Mouse (Mus musculus): ENCODE data around the gene Tnfrsf18. TPM values are rescaled to one million over a fixed set of nuclear protein-coding genes. Genes with fewer than 3 reads are reported as not detected.

Gene Tnfrsf18
- total and polyA plus RNA-seq, 3 experiments = 9.3 to 16.2 TPM; not detected in 1

DNA sequence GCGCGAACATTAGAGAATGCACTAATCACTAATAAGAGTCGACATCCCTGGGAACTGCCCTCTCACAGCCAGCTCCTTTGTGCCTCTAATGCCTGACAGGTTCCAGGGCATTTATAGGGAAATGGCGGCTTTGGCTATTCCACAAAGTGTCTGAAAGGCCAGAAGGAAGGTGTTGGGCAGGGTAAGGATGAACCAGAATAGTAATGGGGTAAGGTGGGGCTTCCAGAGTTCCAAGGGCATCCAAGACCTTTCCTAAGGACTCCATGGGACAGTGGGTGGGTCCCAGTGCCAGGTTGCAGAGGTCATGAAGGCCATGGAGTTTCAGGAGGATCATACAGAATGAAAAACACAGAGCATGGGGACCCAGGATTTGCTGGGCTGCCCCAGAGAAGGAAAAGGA is 8.3 kb downstream of the Tnfrsf18 start:
- Histone ChIP-seq H3K4me3 (ENCODE audit: control insufficient read depth in 1 of 2, insufficient read depth in 1 of 2, low read depth in 2 of 2, low read length in 2 of 2) (no peak overlapping the region), H3K9ac (ENCODE audit: control insufficient read depth, low read depth, low read length, poor library complexity, severe bottlenecking) (no peak overlapping the region), H3K9me3 (replicated peaks; ENCODE audit: insufficient read depth, low read length) (no peaks in the 10 kb centered on the region), H3K4me1 (ENCODE audit: control insufficient read depth in 1 of 2, insufficient read depth in 2 of 2, low read length in 2 of 2) (peaks cover 11 to 21% of the 10 kb centered on the region in 2 experiments), H3K27ac (ENCODE audit: control insufficient read depth, low read depth, low read length) (no peak overlapping the region), H3K27me3 (ENCODE audit: control insufficient read depth in 1 of 2, insufficient read depth in 2 of 2, low read length in 2 of 2) (no peaks in the 10 kb centered on the region), H3K79me2 (ENCODE audit: control insufficient read depth, insufficient read depth, low read length, poor library complexity) (no peaks in the 10 kb centered on the region), H3K36me3 (ENCODE audit: control insufficient read depth in 1 of 2, insufficient read depth in 2 of 2, low read length in 2 of 2) (peaks cover 0 to 12% of the 10 kb centered on the region in 2 experiments; a peak in 2 of 4 replicates)
- DNase-seq (ENCODE audit: low read depth, low spot score) = no peak
- TF ChIP-seq UBTF (IDR thresholded peaks at IDR 0.05; ENCODE audit: borderline replicate concordance, insufficient read depth, low read depth, low read length) (no peak), TAL1 (IDR thresholded peaks at IDR 0.05; ENCODE audit: low read length) (no peak), JUND (IDR thresholded peaks at IDR 0.05; ENCODE audit: low read depth, low read length) (no peak), MYC (IDR thresholded peaks at IDR 0.05; ENCODE audit: low read depth, low read length) (no peak), POLR2AphosphoS2 (IDR thresholded peaks at IDR 0.05; ENCODE audit: low read length) (no peak), ETS1 (IDR thresholded peaks at IDR 0.05; ENCODE audit: low read depth, low read length) (no peak), NRF1 (IDR thresholded peaks at IDR 0.05; ENCODE audit: insufficient read depth, low read depth, low read length, poor library complexity, severe bottlenecking) (no peak), MAFK (IDR thresholded peaks at IDR 0.05; ENCODE audit: borderline replicate concordance, low read depth, low read length) (no peak), RAD21 (IDR thresholded peaks at IDR 0.05; ENCODE audit: low read depth, low read length) (no peak), CTCF (IDR thresholded peaks at IDR 0.05 in 2 of 3, conservative IDR thresholded peaks at IDR 0.05 in 1 of 3; ENCODE audit: control insufficient read depth in 1 of 3, insufficient read depth in 1 of 3, low read depth in 2 of 3, low read length in 3 of 3, poor library complexity in 1 of 3, severe bottlenecking in 1 of 3) (no peak), MEF2A (IDR thresholded peaks at IDR 0.05; ENCODE audit: extremely low read depth, insufficient replicate concordance, low read depth, low read length, poor library complexity, severe bottlenecking) (no peak), NELFE (IDR thresholded peaks at IDR 0.05; ENCODE audit: low read depth, low read length) (no peak), E2F4 (IDR thresholded peaks at IDR 0.05; ENCODE audit: borderline replicate concordance, low read depth, low read length) (no peak), GATA1 (IDR thresholded peaks at IDR 0.05; ENCODE audit: low read depth, low read length) (no peak), ELF1 (IDR thresholded peaks at IDR 0.05; ENCODE audit: low read depth, low read length) (no peak), SIN3A (IDR thresholded peaks at IDR 0.05; ENCODE audit: low read length) (no peak), POLR2AphosphoS5 (IDR thresholded peaks at IDR 0.05; ENCODE audit: borderline replicate concordance, low read depth, low read length) (no peak)

DNA sequence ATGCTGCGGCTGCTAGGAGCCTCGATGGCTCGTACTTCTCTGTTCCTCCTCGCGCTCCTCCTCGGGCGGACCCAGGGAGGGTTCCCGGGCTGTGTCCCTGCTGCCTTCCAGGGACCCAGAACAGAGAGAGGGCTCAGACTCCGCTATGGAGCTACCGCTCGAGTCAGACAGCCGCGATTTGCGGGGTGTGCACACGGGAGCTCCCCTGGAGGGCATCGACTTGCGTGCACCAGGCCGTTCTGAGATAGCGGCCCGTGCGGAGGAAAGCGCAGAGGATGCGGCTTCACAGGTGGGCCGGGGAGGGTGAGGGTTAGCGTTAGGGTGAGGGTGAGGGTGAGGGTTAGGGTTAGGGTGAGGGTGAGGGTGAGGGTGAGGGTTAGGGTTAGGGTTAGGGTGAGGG is 8.9 kb downstream of the Tnfrsf18 start:
- H3K9ac ChIP-seq (ENCODE audit: control insufficient read depth, low read depth, low read length, poor library complexity, severe bottlenecking) = no peak overlapping the region
- H3K4me3 ChIP-seq (ENCODE audit: control insufficient read depth in 1 of 2, insufficient read depth in 1 of 2, low read depth in 2 of 2, low read length in 2 of 2) = no peak overlapping the region
- H3K36me3 ChIP-seq (ENCODE audit: control insufficient read depth in 1 of 2, insufficient read depth in 2 of 2, low read length in 2 of 2) = peaks cover 0 to 12% of the 10 kb centered on the region in 2 experiments; a peak in 2 of 4 replicates
- H3K27me3 ChIP-seq (ENCODE audit: control insufficient read depth in 1 of 2, insufficient read depth in 2 of 2, low read length in 2 of 2) = no peaks in the 10 kb centered on the region
- no peak for DNase-seq (ENCODE audit: low read depth, low spot score)
- H3K27ac ChIP-seq (ENCODE audit: control insufficient read depth, low read depth, low read length) = no peak overlapping the region
- no peaks in the 10 kb centered on the region for H3K9me3 ChIP-seq (replicated peaks; ENCODE audit: insufficient read depth, low read length)
- H3K4me1 ChIP-seq (ENCODE audit: control insufficient read depth in 1 of 2, insufficient read depth in 2 of 2, low read length in 2 of 2) = peaks cover 11 to 21% of the 10 kb centered on the region in 2 experiments
- H3K79me2 ChIP-seq (ENCODE audit: control insufficient read depth, insufficient read depth, low read length, poor library complexity) = no peaks in the 10 kb centered on the region
- TF ChIP-seq GABPA (IDR thresholded peaks at IDR 0.05; ENCODE audit: low read depth, low read length) = no peak
- TF ChIP-seq JUND (IDR thresholded peaks at IDR 0.05; ENCODE audit: low read depth, low read length) = no peak
- no peak for TF ChIP-seq RAD21 (IDR thresholded peaks at IDR 0.05; ENCODE audit: low read depth, low read length)
- TF ChIP-seq ZNF384 (IDR thresholded peaks at IDR 0.05; ENCODE audit: low read depth, low read length) = no peak
- TF ChIP-seq SIN3A (IDR thresholded peaks at IDR 0.05; ENCODE audit: low read length) = no peak
- no peak for TF ChIP-seq NELFE (IDR thresholded peaks at IDR 0.05; ENCODE audit: low read depth, low read length)
- no peak for TF ChIP-seq E2F4 (IDR thresholded peaks at IDR 0.05; ENCODE audit: borderline replicate concordance, low read depth, low read length)
- no peak for TF ChIP-seq USF1 (IDR thresholded peaks at IDR 0.05; ENCODE audit: low read depth, low read length)
- no peak for TF ChIP-seq TBP (IDR thresholded peaks at IDR 0.05; ENCODE audit: low read depth, low read length)
- TF ChIP-seq POLR2AphosphoS5 (IDR thresholded peaks at IDR 0.05; ENCODE audit: borderline replicate concordance, low read depth, low read length) = no peak
- no peak for TF ChIP-seq TCF12 (IDR thresholded peaks at IDR 0.05; ENCODE audit: low read depth, low read length)
- no peak for TF ChIP-seq GATA1 (IDR thresholded peaks at IDR 0.05; ENCODE audit: low read depth, low read length)
- TF ChIP-seq BHLHE40 (IDR thresholded peaks at IDR 0.05; ENCODE audit: borderline replicate concordance, low read depth, low read length) = no peak
- TF ChIP-seq CHD2 (IDR thresholded peaks at IDR 0.05; ENCODE audit: low read length) = no peak
- TF ChIP-seq KAT2A (conservative IDR thresholded peaks at IDR 0.05; ENCODE audit: low read depth, low read length) = no peak
- TF ChIP-seq MYB (IDR thresholded peaks at IDR 0.05; ENCODE audit: low read depth, low read length) = no peak
